Mouse (Mus musculus) R1 (cell line): ENCODE data around the gene D630003M21Rik.
A peak's percentile ranks its signal among the peaks of the same experiment; 100 is the strongest.

ENCODE experiments used
- DNase-seq: peaks from one replicate; pipeline ENCODE4 v3.0.0-alpha.2; 2018; ENCODE audit warnings: low read depth, low spot score

Gene D630003M21Rik

DNA sequence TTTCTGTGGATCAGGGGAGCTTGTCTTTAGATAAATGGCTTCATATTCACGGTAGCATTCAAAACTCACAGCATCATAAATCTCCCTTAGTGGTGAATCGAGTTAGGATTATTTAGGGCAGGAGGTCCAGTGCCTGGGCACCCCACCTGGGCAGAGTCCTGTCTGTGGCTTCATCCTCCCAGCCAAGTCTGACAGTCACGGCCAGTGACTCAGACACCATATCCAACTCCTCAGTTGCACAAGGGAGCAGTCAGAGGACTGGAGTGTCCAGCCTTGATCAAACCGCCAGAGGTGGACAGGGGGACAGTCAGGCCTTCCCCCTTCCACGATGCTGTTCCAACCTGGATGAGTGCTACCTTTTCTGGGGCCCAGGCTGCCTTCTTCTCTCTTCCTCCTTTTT is 31.1 kb downstream of the D630003M21Rik start:
- no peak for DNase-seq

- DNase-seq = peak; percentile 66
These were observed 33.9 kb downstream of the D630003M21Rik start for GRCm38 (mm10) chr2:158194945-158195640.

GRCm38 (mm10) chr2:158193611-158194336 is 35.2 kb downstream of the D630003M21Rik start:
- peak; percentile 47 for DNase-seq

- no peak for DNase-seq
These were observed 37.9 kb downstream of the D630003M21Rik start for GRCm38 (mm10) chr2:158191098-158191497.

DNA sequence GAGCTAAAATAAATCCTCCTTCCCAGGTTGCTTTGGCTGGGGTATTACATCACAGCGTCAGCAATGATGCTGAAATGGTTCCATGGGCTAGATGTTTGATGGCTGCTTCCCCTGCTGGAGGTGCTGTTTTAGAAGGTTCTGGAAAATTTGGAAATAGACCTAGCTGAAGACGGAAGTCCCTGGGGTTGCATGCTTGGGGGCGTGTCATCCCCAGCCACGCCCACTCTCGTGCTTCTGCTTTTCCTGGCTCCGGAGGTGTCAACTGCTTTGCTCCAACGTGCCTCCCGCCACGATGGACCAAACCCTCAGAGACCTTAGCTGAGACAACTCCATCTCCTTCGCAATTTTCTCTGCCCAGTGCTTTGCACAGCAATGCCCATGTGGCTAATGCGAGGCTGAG is 39.6 kb downstream of the D630003M21Rik start:
- DNase-seq = peak; percentile 39

DNA sequence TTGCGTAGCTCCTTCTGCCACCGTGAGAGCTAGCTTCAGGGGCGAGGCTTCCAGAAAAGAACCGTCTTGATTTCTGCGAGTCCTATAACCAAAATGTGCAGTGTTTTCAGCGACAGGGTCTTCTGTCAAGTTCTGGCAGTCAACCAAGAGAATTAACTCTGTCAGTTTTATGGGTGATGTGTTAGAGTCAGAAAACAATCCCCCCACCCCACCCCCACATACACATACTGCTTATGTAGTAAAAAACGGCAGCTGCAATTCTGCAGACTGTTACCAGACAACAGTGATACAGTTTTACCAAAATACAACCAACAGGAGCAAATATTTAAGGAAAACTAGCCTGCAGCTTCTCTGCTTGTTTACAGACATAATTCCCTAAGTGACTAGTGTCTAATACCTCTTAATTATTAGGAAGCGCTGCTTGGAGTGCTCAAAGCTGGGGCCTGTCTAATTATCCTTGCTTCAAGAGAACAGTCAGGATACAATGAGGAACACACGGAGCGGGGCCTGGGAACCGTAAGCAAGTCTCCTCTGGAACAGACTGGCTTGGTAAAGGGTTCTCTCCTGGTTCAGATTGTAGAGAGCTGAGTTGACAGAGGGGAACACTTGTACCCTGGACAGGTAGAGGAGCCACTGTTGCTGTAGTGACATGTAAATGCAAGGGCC is 42.7 kb downstream of the D630003M21Rik start:
- DNase-seq = no peak

DNA sequence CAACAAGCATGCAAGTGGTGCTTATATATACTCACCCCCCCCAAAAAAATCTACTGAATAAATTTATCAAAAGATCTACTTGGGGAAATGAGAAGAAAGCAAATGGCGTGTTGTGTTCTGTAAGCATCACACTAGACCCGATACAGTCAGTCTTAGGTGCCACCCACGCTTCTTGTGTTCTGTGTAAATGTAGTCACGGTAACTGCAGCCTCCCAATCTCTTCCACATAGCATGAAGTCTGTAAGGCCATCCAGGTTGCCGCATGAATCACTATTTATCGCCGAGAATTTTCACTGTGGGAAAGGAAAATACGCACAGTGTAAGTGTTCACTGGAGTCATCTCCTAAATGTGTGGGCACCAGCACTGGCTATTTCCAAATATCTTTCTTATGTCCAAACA is 45.8 kb downstream of the D630003M21Rik start:
- DNase-seq = no peak

- no peak for DNase-seq
These were observed 47.1 kb downstream of the D630003M21Rik start for GRCm38 (mm10) chr2:158181932-158182331.

GRCm38 (mm10) chr2:158180797-158181196 is 48.2 kb downstream of the D630003M21Rik start:
- DNase-seq = peak; percentile 81

- no peak for DNase-seq
These were observed 49.5 kb downstream of the D630003M21Rik start for GRCm38 (mm10) chr2:158179370-158180111.

GRCm38 (mm10) chr2:158178696-158179369 is 50.2 kb downstream of the D630003M21Rik start:
- peak; percentile 60 for DNase-seq

GRCm38 (mm10) chr2:158178139-158178538 is 50.9 kb downstream of the D630003M21Rik start:
- no peak for DNase-seq

DNA sequence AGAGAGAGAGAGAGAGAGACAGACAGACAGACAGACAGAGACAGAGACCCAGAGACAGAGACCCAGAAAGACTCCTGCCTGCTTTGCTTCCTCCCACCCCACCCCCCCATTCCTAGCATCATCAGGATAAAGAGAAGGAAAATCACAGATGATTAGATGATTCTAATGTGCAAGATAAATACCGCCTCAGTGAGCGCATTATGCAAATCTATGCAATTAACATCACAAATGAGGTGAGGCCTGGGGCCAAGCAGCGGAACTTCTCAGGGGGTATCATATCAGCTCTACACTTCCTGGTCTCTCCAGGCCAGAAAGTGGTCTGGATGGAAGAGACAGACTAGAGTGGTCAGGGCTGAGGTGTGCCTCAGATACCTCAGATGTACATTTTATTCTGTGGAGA is 51.4 kb downstream of the D630003M21Rik start:
- peak; percentile 63 for DNase-seq

DNA sequence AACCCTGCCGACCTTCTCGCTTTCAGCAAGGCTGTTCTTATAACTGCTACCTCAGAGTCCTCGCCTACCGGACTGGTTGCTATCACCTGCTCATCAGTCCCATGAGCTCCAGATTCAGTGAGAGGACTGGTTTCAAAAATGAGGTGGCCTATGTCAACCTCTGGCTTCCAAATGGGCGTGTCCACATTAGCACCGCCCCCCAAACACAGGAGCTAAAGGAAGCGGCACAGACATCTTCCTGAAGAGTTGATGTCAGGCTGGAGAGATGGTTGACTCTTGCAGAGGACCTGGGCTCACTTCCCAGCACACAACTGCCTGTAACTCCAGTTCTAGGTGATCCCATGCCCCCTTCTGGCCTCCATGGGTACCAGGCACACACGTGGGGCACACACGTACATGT is 52.3 kb downstream of the D630003M21Rik start:
- peak; percentile 54 for DNase-seq

GRCm38 (mm10) chr2:158175433-158175832 is 53.6 kb downstream of the D630003M21Rik start:
- DNase-seq = no peak

- no peak for DNase-seq
These were observed 54.1 kb downstream of the D630003M21Rik start for GRCm38 (mm10) chr2:158174958-158175357.

- no peak for DNase-seq
These were observed 54.6 kb downstream of the D630003M21Rik start for GRCm38 (mm10) chr2:158174438-158174837.

DNA sequence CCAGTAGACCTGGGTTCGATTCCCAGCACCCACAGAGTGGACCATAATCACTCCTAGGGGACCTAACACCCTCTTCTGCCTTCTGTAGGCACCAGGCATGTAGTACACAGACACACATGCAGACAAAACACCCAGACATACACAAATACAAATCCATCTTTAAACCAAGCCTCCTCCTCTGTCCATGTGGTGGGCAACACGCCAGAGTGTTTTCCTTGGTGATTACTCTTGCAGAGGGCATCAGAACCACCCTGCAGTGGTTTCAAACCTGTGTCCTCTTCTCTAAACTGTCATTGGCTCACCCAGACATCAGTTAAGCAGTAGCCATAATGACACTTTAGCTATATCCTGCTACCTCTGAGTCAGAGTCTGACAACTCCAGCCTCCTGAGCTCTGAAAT is 58.6 kb downstream of the D630003M21Rik start:
- DNase-seq = no peak

GRCm38 (mm10) chr2:158169771-158170170 is 59.3 kb downstream of the D630003M21Rik start:
- DNase-seq = no peak

DNA sequence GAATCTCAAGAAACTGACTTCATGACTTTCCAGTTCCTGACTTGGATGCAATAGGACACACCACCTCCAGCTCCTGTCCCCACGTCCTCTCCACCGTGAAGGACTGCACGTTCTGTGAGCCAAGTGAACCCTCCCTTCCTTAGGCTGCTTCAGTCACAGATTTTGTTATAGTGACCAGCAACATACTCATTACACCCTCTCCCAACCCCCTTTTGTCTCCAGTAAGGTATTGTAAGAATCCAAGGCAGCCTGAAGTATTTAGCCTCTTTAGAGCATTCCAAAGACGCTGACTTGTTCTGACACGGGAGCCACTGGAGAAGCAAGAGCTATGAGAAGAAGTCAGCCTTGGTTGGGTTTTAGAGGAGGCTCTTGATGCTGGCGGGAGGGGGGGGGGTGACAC is 59.7 kb downstream of the D630003M21Rik start:
- no peak for DNase-seq

- no peak for DNase-seq
These were observed 60.2 kb downstream of the D630003M21Rik start for GRCm38 (mm10) chr2:158168741-158169211.
